Mouse (Mus musculus): ENCODE data around the gene Gm5741.
A peak's percentile ranks its signal among the peaks of the same experiment; 100 is the strongest.

The Gm5741 gene

DNA sequence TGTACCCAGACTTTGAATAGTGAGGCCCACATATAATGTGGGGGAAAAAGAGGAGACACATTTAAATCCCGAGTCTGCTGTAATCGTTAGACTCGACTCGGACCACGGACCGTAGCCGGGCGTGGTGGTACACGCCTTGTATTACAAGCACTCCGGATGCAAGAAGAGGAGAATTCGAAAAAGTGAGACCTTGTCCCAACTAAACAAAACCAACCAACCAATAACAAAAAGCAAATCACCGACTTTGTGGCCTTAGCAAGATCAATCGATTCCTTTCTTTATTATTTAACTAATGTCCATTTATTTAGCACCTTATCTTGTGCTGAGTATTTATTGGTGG, 40.3 kb downstream of the Gm5741 start:
- no peak for DNase-seq

DNA sequence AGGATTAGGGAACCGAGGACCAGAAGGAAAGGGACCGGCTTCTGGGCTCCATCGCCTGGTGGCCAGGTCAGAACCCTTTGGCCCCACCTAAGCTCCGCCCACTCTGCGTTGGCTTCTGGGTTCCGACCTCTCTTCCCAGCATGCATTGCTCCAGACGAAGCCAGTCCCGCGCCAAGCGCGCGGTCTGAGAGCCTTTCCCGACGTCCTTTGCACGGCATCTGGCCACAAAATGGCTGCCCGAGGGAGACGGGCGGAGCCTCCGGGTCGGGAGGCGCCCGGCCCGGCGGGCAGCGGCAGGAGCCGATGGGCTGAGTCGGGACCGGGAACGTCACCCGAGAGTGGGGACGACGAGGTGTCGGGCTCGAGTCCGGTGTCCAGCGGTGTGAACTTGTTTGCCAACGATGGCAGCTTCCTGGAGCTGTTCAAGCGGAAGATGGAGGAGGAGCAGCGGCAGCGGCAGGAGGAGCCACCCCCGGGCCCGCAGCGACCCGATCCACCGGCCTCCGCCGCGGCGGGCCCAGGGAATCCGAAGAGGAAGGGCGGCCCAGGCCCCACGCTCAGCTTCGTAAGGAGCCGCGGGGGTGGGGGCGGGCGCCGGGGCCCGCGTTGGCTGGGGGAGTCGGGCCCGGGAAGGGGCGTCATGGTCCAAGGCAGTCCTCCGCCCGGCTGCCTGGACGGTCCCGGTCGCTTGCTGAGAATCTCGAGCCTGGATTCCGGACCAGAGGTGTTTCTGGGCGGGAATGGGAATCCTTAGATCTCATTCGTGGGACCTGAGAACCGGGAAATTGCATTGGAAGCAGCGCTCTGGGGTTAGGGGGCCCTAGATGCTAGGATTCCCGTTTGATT, 40.9 kb downstream of the Gm5741 start, which contains the start of gene Trir:
Gene Trir, plus strand, starts transcription at position 154 of the 846 bp plus-strand sequence.
- peak; percentile 97 for DNase-seq

DNA sequence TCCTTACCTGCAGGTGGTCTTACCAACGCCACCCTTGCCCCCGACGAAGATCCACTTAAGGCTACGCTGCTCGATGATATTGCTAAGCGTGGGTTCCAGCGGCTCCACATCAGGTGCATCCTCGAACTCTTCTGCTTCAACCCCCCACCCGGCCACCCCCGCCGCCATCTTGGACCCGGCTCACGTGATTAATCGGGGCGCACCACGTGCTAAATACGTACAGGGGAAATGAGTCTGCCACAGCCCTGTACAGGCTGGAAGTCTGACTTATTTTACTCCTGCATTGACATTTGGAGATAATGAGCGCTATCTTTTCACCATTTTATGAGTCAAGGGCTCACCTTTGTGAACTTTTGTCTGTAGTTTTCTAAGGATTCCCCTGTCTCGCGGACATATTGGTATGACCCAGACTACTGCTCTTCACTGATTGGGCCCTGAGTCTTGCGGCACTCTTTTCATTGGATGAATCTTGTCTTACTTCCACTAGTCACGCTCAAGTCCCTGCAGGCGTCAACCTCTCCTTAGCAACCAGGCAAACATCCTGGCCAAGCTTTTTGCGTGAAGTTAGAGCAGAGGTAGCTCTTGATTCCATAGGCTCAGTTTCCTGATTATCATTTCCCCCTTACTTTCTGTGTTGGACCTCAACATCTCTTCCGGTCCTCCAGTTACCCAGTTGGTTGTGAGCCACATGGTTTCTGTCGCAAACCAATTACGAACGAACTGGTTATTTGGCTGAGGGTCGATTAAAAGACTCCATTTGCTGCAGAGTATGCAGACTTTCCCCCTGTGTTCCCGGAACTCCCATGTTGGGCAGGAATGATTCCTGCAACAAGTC, 42.5 kb downstream of the Gm5741 start, which contains the start of gene Asna1:
Gene Asna1, minus strand, starts transcription at position 184 of the 835 bp plus-strand sequence.
- peak; percentile 83 for DNase-seq

DNA sequence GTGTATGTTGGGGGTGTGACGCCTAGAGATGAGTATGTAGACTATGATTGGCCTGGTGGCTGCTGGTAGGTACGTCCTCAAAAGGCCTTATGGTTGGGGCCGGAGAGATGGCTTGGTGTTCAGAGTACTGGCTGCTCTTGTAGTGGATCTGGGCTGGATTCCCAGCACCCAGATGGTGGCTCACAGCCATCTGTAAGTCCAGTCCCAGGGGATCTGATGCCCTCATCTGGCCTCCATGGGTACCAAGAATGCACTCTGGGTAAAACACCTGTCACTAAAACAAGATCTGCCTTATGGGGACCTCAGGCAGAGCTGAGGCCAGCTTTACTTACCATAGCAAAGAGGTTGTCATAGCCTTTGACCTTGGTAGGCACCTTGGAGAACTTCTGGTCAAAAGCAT, 43.9 kb downstream of the Gm5741 start:
- no peak for DNase-seq

DNA sequence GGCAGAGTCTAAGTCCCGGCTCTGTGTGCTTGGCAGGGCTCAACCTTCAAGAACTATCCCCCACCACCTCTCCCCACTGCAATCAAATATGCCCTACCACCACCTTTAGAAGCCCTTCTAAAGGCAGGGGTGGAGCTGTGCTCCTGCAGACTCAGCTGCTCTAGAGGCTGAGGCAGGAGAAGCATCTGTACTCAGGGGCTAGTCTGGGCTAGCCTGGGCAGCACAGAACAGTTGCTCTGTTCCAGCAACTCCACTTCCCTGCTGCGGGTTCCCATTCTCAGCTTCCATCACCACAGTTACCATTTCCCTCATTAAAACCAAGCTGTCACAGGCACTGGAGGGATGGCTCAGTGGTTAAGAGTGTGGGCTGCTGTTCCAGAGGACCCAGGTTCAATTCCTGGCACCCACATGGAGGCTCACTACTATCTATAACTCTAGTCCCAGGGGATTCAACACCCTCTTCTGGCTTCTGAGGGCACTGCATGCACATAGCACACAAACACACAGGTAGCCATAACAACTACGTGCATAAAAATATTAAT, 46.2 kb downstream of the Gm5741 start:
- no peak for DNase-seq

Data from cerebellum, adult 11-12 months (tissue).